Mouse (Mus musculus): ENCODE data around the gene Gusb.

The Gusb gene

GRCm38 (mm10) chr5:129974866-129975311, 28.0 kb downstream of the Gusb start:
- DNase-seq (ENCODE audit: low spot score) = no peak

GRCm38 (mm10) chr5:129974354-129974753, 28.5 kb downstream of the Gusb start:
- no peak for DNase-seq (ENCODE audit: low spot score)

DNA sequence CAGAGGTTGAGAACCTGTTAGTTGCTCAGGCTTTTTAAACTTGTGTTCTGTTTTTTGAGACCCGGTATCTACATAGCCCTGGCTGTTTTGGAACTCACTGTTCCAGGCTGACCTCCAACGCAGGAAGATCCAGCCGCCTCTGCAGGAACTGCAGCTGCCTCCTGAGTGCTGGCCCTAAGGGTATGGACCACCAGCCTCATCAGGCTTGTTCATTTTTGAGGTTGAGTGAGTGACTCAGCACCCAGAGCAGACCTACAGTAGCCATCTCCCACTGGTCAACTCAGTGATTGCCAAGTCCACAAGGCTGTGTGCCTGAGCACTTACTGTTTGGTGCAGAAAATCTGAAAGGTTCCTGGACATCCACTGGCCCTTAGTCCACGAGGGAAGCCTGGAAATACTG, 31.4 kb downstream of the Gusb start:
- DNase-seq (ENCODE audit: low spot score) = no peak

- DNase-seq (ENCODE audit: low spot score) = no peak
Measured at GRCm38 (mm10) chr5:129968417-129968816, 34.4 kb downstream of the Gusb start.

DNA sequence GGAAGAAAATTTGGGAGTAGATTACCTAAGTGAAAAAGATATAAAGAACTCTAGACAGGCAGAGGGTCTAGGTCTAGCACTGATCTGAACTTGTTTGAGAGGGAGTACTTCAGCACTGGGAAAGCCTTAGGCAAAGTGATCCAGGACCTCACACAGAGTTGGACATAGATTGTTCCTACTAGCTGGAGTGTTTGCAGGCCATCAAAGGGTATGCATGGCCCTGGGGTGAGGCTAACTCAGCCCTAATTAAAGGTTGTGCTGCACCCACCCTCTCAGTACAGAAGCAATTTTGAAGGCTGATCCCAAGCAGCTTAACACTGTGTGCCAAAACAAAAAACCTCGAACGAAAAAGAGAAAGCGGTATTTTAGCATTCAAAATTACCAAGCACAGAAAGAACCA, 36.4 kb downstream of the Gusb start:
- DNase-seq (ENCODE audit: low spot score) = no peak

DNA sequence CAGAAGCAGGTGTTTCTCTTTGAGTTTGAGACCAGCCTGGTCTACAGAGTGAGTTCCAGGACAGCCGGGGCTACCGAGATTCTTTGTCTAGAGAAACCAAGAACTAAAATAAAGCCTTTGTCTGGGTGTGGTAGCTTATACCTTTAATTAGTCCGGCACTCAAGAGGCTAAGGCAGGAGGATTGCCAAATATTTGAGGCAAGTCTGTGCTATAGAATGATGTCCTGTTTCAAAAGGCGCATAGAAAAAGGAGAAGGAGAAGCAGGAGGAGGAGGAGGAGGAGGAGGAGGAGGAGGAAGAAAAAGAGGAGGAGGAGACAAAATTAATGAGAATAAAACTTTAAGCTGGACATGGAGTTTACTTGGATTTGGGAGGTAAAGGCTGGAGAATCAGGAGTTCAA, 39.6 kb downstream of the Gusb start:
- no peak for DNase-seq (ENCODE audit: low spot score)

- DNase-seq (ENCODE audit: low spot score) = no peak
Measured at GRCm38 (mm10) chr5:129955792-129956191, 47.1 kb downstream of the Gusb start.

GRCm38 (mm10) chr5:129954473-129955254, 48.2 kb downstream of the Gusb start:
- DNase-seq (ENCODE audit: low spot score) = no peak

GRCm38 (mm10) chr5:129952143-129952542, 50.7 kb downstream of the Gusb start:
- no peak for DNase-seq (ENCODE audit: low spot score)

GRCm38 (mm10) chr5:129947528-129948033, 55.3 kb downstream of the Gusb start:
- DNase-seq (ENCODE audit: low spot score) = no peak

- no peak for DNase-seq (ENCODE audit: low spot score)
Measured at GRCm38 (mm10) chr5:129943402-129943801, 59.4 kb downstream of the Gusb start.

DNA sequence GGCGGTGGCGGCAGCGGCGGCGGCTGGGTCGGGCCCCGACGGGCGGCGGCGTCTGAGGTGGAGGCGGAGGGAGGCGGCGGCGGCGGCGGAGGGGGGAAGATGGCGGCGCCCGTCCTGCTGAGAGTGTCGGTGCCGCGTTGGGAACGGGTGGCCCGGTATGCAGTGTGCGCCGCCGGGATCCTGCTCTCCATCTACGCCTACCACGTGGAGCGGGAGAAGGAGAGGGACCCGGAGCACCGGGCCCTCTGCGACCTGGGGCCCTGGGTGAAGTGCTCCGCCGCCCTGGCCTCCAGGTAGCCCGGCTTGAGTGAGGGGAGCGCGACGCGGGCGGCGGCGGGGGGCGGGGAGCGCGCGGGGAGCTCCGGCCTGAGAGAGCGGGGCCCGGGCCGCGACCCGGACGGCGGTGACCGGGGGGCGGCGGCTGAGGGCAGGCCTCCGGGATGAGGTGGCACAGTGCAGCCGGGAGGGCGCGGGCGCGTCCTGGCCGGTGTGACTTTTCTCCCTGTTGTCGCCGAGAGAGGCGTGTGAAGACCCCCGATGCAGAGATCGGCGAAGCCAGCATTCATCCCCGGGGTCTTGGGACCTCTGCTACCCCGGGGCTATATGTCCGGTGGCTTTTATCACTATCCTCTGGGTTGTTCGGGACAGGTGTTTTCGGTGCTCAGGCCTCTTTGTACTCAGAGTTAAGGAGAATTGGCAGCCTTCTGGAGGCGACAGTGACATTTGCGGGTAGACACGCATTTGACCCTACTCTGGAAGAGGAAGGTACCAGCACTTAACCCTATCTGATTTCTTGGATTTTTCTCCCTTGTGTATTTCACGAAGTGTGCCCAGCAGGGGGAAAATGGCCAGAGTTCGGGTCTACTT, 60.5 kb downstream of the Gusb start:
- DNase-seq (ENCODE audit: low spot score) = peak; percentile 71

GRCm38 (mm10) chr5:129941495-129942045, 61.3 kb downstream of the Gusb start, which contains the start of gene Vkorc1l1:
Vkorc1l1 (plus strand) TSS chr5:129941970.
- peak; percentile 100 for DNase-seq (ENCODE audit: low spot score)

- no peak for DNase-seq (ENCODE audit: low spot score)
Measured at GRCm38 (mm10) chr5:129940736-129941494, 61.9 kb downstream of the Gusb start.

GRCm38 (mm10) chr5:129940281-129940680, 62.6 kb downstream of the Gusb start:
- DNase-seq (ENCODE audit: low spot score) = no peak
